Mouse (Mus musculus) spleen, adult 2 months (tissue): ENCODE results near the gene Tmem59l.

Experiments used
- CTCF ChIP-seq: fragments of 200-500 bp; IDR thresholded peaks from 2 replicates; pipeline ENCODE4 v1.5.1; 2011; ENCODE audit warnings: mild to moderate bottlenecking, inconsistent platforms; ENCODE audit not compliant: insufficient read depth, insufficient read length, insufficient replicate concordance; ENCODE audit errors: extremely low read depth
- POLR2A ChIP-seq: fragments of 200-500 bp; IDR thresholded peaks from 2 replicates; pipeline ENCODE4 v1.6.1; 2011; ENCODE audit warnings: low read depth, low read length, inconsistent platforms

- TF ChIP-seq CTCF (no peak), POLR2A (no peak)
These were observed 39.3 kb downstream of the Tmem59l start for GRCm38 (mm10) chr8:70447639-70448420.
